Mouse (Mus musculus) spleen, adult 2 months (tissue): ENCODE results near the gene Txlnb.

Source experiments
- CTCF ChIP-seq: fragments of 200-500 bp; IDR thresholded peaks from 2 replicates; pipeline ENCODE4 v1.5.1; 2011; ENCODE audit warnings: mild to moderate bottlenecking, inconsistent platforms; ENCODE audit not compliant: insufficient read depth, insufficient read length, insufficient replicate concordance; ENCODE audit errors: extremely low read depth
- POLR2A ChIP-seq: fragments of 200-500 bp; IDR thresholded peaks from 2 replicates; pipeline ENCODE4 v1.6.1; 2011; ENCODE audit warnings: low read depth, low read length, inconsistent platforms

- no peak for TF ChIP-seq POLR2A
- TF ChIP-seq CTCF, result no peak
Measured at GRCm38 (mm10) chr10:17796846-17797631, 1.0 kb downstream of the Txlnb start.
